Comparison of ENCODE assay signal across 8 mouse cellular contexts in genomic region chr2:155357686-155358399, GRCm38 (mm10). TPM values are rescaled to one million over a fixed set of nuclear protein-coding genes. Genes with fewer than 3 reads are reported as not detected.
DNase-seq lines count a peak whose midpoint lies in the region; ATAC-seq and TF ChIP-seq lines count a peak whose summit lies in the region.

No protein-coding gene starts in this region.

- 34% methylated on average over 14 of the region's 14 CpGs for WGBS in embryonic facial prominence, embryonic 14.5 days
- 25% methylated on average over 14 of the region's 14 CpGs for WGBS in intestine, embryonic 14.5 days
- WGBS in liver, embryonic 15.5 days (ENCODE audit: insufficient replicate concordance), result 5% methylated on average over 14 of the region's 14 CpGs
- 22% methylated on average over 14 of the region's 14 CpGs for WGBS in stomach, embryonic 15.5 days

- H3K9me3 ChIP-seq in ES-Bruce4 (replicated peaks; ENCODE audit: control insufficient read depth, insufficient read depth, low read length, poor library complexity, severe bottlenecking), result no peaks in the 10 kb centered on the region
- H3K9me3 ChIP-seq in embryonic facial prominence, embryonic 14.5 days (ENCODE audit: control insufficient read depth, low read length), result no peaks in the 10 kb centered on the region
- no peaks in the 10 kb centered on the region for H3K9me3 ChIP-seq in intestine, embryonic 14.5 days (ENCODE audit: control insufficient read depth, low read length)
- no peaks in the 10 kb centered on the region for H3K9me3 ChIP-seq in liver, embryonic 15.5 days (replicated peaks)
- no peaks in the 10 kb centered on the region for H3K9me3 ChIP-seq in stomach, embryonic 15.5 days

- TF ChIP-seq POLR2A in ES-Bruce4 (IDR thresholded peaks at IDR 0.05; ENCODE audit: insufficient read depth, low read length), result no peak

- H3K27ac ChIP-seq in ES-Bruce4 (ENCODE audit: insufficient read depth, low read length), result no peak overlapping the region
- H3K27ac ChIP-seq in embryonic facial prominence, embryonic 14.5 days (replicated peaks; ENCODE audit: low read depth, low read length), result no peak overlapping the region
- peak overlapping the region; percentile 59; the same call in 1 of the 2 replicates for H3K27ac ChIP-seq in intestine, embryonic 14.5 days (ENCODE audit: low read depth)
- peak overlapping the region; percentile 80 for H3K27ac ChIP-seq in liver, embryonic 15.5 days (replicated peaks)
- peak overlapping the region; percentile 86 for H3K27ac ChIP-seq in stomach, embryonic 15.5 days

- no peaks in the 10 kb centered on the region for H3K27me3 ChIP-seq in ES-Bruce4 (ENCODE audit: control insufficient read depth, insufficient read depth, low read length, poor library complexity, severe bottlenecking)
- H3K27me3 ChIP-seq in embryonic facial prominence, embryonic 14.5 days (replicated peaks; ENCODE audit: control insufficient read depth, insufficient read depth, low read length), result no peaks in the 10 kb centered on the region
- no peaks in the 10 kb centered on the region for H3K27me3 ChIP-seq in intestine, embryonic 14.5 days (replicated peaks; ENCODE audit: control insufficient read depth, insufficient read depth, low read length)
- H3K27me3 ChIP-seq in liver, embryonic 15.5 days, result no peaks in the 10 kb centered on the region
- no peaks in the 10 kb centered on the region for H3K27me3 ChIP-seq in stomach, embryonic 15.5 days (replicated peaks)

- peak overlapping the region; percentile 80 for H3K9ac ChIP-seq in ES-Bruce4 (ENCODE audit: low read depth, poor library complexity, severe bottlenecking)
- H3K9ac ChIP-seq in embryonic facial prominence, embryonic 14.5 days (ENCODE audit: low read depth, low read length), result peak overlapping the region; percentile 54; the same call in 1 of the 2 replicates
- H3K9ac ChIP-seq in intestine, embryonic 14.5 days (ENCODE audit: low read length), result peak overlapping the region; percentile 37; the same call in 1 of the 2 replicates
- H3K9ac ChIP-seq in liver, embryonic 15.5 days, result peak overlapping the region; percentile 41
- H3K9ac ChIP-seq in stomach, embryonic 15.5 days, result peak overlapping the region; percentile 13; the same call in 1 of the 2 replicates

- no peak for TF ChIP-seq CTCF in ES-Bruce4 (IDR thresholded peaks at IDR 0.05; ENCODE audit: low read depth, low read length)

- H3K36me3 ChIP-seq in ES-Bruce4 (ENCODE audit: control insufficient read depth, insufficient read depth, low read length, poor library complexity, severe bottlenecking), result no peaks in the 10 kb centered on the region
- H3K36me3 ChIP-seq in embryonic facial prominence, embryonic 14.5 days (ENCODE audit: control insufficient read depth, insufficient read depth, low read length), result no peaks in the 10 kb centered on the region
- no peaks in the 10 kb centered on the region for H3K36me3 ChIP-seq in intestine, embryonic 14.5 days (ENCODE audit: control insufficient read depth, insufficient read depth, low read length)
- no peaks in the 10 kb centered on the region for H3K36me3 ChIP-seq in liver, embryonic 15.5 days (replicated peaks)
- H3K36me3 ChIP-seq in stomach, embryonic 15.5 days, result no peaks in the 10 kb centered on the region

- no peak for TF ChIP-seq EP300 in ES-Bruce4 (IDR thresholded peaks at IDR 0.05; ENCODE audit: insufficient read depth, low read depth, low read length)

- ATAC-seq in embryonic facial prominence, embryonic 14.5 days (ENCODE audit: low read depth), result peak; percentile 16
- ATAC-seq in intestine, embryonic 14.5 days (replicated peaks; ENCODE audit: low FRiP score, low TSS enrichment, low read depth), result peak; percentile 85
- ATAC-seq in liver, embryonic 15.5 days (ENCODE audit: insufficient read depth), result peak; percentile 51
- ATAC-seq in stomach, embryonic 15.5 days (ENCODE audit: insufficient read depth, low FRiP score, low read depth), result peak; percentile 85

- peak; percentile 7 for DNase-seq in embryo, embryonic 10 days (ENCODE audit: low spot score)
- no peak for DNase-seq in embryo, embryonic 9.5 days (ENCODE audit: extremely low spot score)
- DNase-seq in embryonic facial prominence, embryonic 14.5 days (ENCODE audit: low spot score), result no peak
- peak; percentile 59 for DNase-seq in intestine, embryonic 14.5 days (ENCODE audit: low spot score)
- no peak for DNase-seq in gastrocnemius, postnatal 4 days (ENCODE audit: low spot score in 2 of 2)

- peak overlapping the region; percentile 83 for H3K4me3 ChIP-seq in ES-Bruce4 (ENCODE audit: low read depth, low read length)
- peak overlapping the region; percentile 89 for H3K4me3 ChIP-seq in embryonic facial prominence, embryonic 14.5 days (ENCODE audit: low read depth, low read length)
- H3K4me3 ChIP-seq in intestine, embryonic 14.5 days (ENCODE audit: low read depth, low read length), result peak overlapping the region; percentile 85
- peak overlapping the region; percentile 74 for H3K4me3 ChIP-seq in liver, embryonic 15.5 days (replicated peaks)
- peak overlapping the region; percentile 84 for H3K4me3 ChIP-seq in stomach, embryonic 15.5 days (replicated peaks)

- peak overlapping the region; percentile 77 for H3K4me2 ChIP-seq in embryonic facial prominence, embryonic 14.5 days (ENCODE audit: low read depth, low read length)
- H3K4me2 ChIP-seq in intestine, embryonic 14.5 days (ENCODE audit: low read length), result peak overlapping the region; percentile 57
- H3K4me2 ChIP-seq in liver, embryonic 15.5 days, result peak overlapping the region; percentile 81
- H3K4me2 ChIP-seq in stomach, embryonic 15.5 days, result peak overlapping the region; percentile 60

- no peaks in the 10 kb centered on the region for H3K4me1 ChIP-seq in ES-Bruce4 (ENCODE audit: control insufficient read depth, insufficient read depth, low read length)
- no peaks in the 10 kb centered on the region for H3K4me1 ChIP-seq in embryonic facial prominence, embryonic 14.5 days (ENCODE audit: control insufficient read depth, insufficient read depth, low read length)
- H3K4me1 ChIP-seq in intestine, embryonic 14.5 days (replicated peaks; ENCODE audit: control insufficient read depth, insufficient read depth, low read length), result 0 out of 2 replicates have a peak, but pooled peaks cover 5% of the 10 kb centered on the region
- peaks cover 27% of the 10 kb centered on the region for H3K4me1 ChIP-seq in liver, embryonic 15.5 days (replicated peaks)
- no peaks in the 10 kb centered on the region for H3K4me1 ChIP-seq in stomach, embryonic 15.5 days

RNA-seq across cellular contexts. Expression of gene Pigu, which starts 0.6 kb away (rescaled TPM):
- polyA plus RNA-seq in ES-Bruce4 (2011; ENCODE audit: insufficient read depth, insufficient read length, low read depth, missing spikeins), result 36.9 and 44.1 TPM in 2 replicates
- 43.7 and 47.9 TPM in 2 replicates for polyA plus RNA-seq in embryonic facial prominence, embryonic 14.5 days (2014; fragmentation: Nextera tagmentation; extraction: Ambion mirVana)
- 60.2 and 64.6 TPM in 2 replicates for polyA plus RNA-seq in intestine, embryonic 14.5 days (2014; fragmentation: Nextera tagmentation; extraction: Ambion mirVana)
- polyA plus RNA-seq in liver, embryonic 15.5 days (2015; fragmentation: Nextera tagmentation; extraction: Ambion mirVana), result 19.9 and 21.0 TPM in 2 replicates
- polyA plus RNA-seq in stomach, embryonic 15.5 days (2015; fragmentation: Nextera tagmentation; extraction: Ambion mirVana), result 54.6 and 56.6 TPM in 2 replicates
- total RNA-seq in gastrocnemius, postnatal 4 days (2021), result 10 to 100 TPM; 28.6 to 29.4 TPM

RNA-seq across cellular contexts. Expression of gene Trp53inp2, which starts 23.0 kb away (rescaled TPM):
- 24.9 and 25.7 TPM in 2 replicates for polyA plus RNA-seq in ES-Bruce4 (2011; ENCODE audit: insufficient read depth, insufficient read length, low read depth, missing spikeins)
- 25.9 and 29.2 TPM in 2 replicates for polyA plus RNA-seq in embryonic facial prominence, embryonic 14.5 days (2014; fragmentation: Nextera tagmentation; extraction: Ambion mirVana)
- 16.9 and 17.6 TPM in 2 replicates for polyA plus RNA-seq in intestine, embryonic 14.5 days (2014; fragmentation: Nextera tagmentation; extraction: Ambion mirVana)
- 4.1 and 4.6 TPM in 2 replicates for polyA plus RNA-seq in liver, embryonic 15.5 days (2015; fragmentation: Nextera tagmentation; extraction: Ambion mirVana)
- 19.9 and 24.4 TPM in 2 replicates for polyA plus RNA-seq in stomach, embryonic 15.5 days (2015; fragmentation: Nextera tagmentation; extraction: Ambion mirVana)
- 100 to 1,000 TPM; 159 to 202 TPM for total RNA-seq in gastrocnemius, postnatal 4 days (2021)

Comparison
In these comparisons a context has a peak if more than half of its experiments do, and no peak if none do; other contexts are left out.
1. DNase-seq: peak in embryo, embryonic 10 days (single experiment) and intestine, embryonic 14.5 days (single experiment); none in embryo, embryonic 9.5 days (single experiment), embryonic facial prominence, embryonic 14.5 days (single experiment) and gastrocnemius, postnatal 4 days (0 of 2).
2. H3K27ac ChIP-seq: peak in intestine, embryonic 14.5 days (single experiment), liver, embryonic 15.5 days (single experiment) and stomach, embryonic 15.5 days (single experiment); none in ES-Bruce4 (single experiment) and embryonic facial prominence, embryonic 14.5 days (single experiment).
3. H3K9ac ChIP-seq: peak in every context shown above with its lines; median percentile 80 in ES-Bruce4; 54 in embryonic facial prominence, embryonic 14.5 days; 41 in liver, embryonic 15.5 days; 37 in intestine, embryonic 14.5 days; 13 in stomach, embryonic 15.5 days.
4. ATAC-seq: peak in every context shown above with its lines; median percentile 85 in intestine, embryonic 14.5 days; 85 in stomach, embryonic 15.5 days; 51 in liver, embryonic 15.5 days; 16 in embryonic facial prominence, embryonic 14.5 days.
5. Peak in every context shown above with its lines, with median percentiles within 50 percentile points of each other: H3K4me3 ChIP-seq and H3K4me2 ChIP-seq.